Mouse (Mus musculus) liver, embryonic 14.5 days (tissue): ENCODE measurements around the gene Fam71f2.

ENCODE experiments used
- CTCF ChIP-seq: IDR thresholded peaks from 2 replicates; pipeline ENCODE4 v1.5.1; 2016; ENCODE audit warnings: antibody characterized with exemption, low read depth, control low read depth
- EP300 ChIP-seq: IDR thresholded peaks from 2 replicates; pipeline ENCODE4 v1.6.1; 2016; ENCODE audit warnings: antibody characterized with exemption, low read depth

GRCm38 (mm10) chr6:29288651-29289050 lies 9.3 kb downstream of the Fam71f2 start:
- TF ChIP-seq CTCF (no peak), EP300 (no peak)
